Mouse (Mus musculus) hindbrain, postnatal 0 days (tissue): ENCODE data around the gene Ctsd. TPM values are rescaled to one million over a fixed set of nuclear protein-coding genes. Genes with fewer than 3 reads are reported as not detected.
"Not testable (repeated sequence)": the region's sequence is repeated elsewhere in the genome, so short reads cannot be mapped to it uniquely, and the experiment has no call there.

Source experiments
- ATAC-seq: fragments of 200-750 bp; cut with Nextera tagmentation; 2 replicates; pipeline ENCODE4 v1.8.0; 2017; ENCODE audit warnings: mild to moderate bottlenecking, moderate TSS enrichment, moderate library complexity
- DNase-seq: peaks from one replicate; pipeline ENCODE4 v3.0.0-alpha.2; 2015; ENCODE audit warnings: low spot score
- H3K27ac ChIP-seq: fragments of 300-500 bp; sonication (generic); 2 replicates; pipeline ENCODE4 v1.5.1; 2014; ENCODE audit warnings: mild to moderate bottlenecking
- H3K27me3 ChIP-seq: fragments of 300-500 bp; sonication (generic); 2 replicates; pipeline ENCODE4 v1.6.1; 2014; ENCODE audit warnings: low read length, mixed read lengths; ENCODE audit not compliant: insufficient read depth
- H3K36me3 ChIP-seq: fragments of 300-500 bp; sonication (generic); 2 replicates; pipeline ENCODE4 v1.6.1; 2014; ENCODE audit warnings: low read length, mixed read lengths; ENCODE audit not compliant: insufficient read depth
- H3K4me1 ChIP-seq: fragments of 300-500 bp; sonication (generic); 2 replicates; pipeline ENCODE4 v1.6.1; 2014; ENCODE audit warnings: antibody characterized with exemption, low read length, mixed read lengths; ENCODE audit not compliant: insufficient read depth
- H3K4me2 ChIP-seq: fragments of 300-500 bp; sonication (generic); 2 replicates; pipeline ENCODE4 v1.6.1; 2014; ENCODE audit warnings: low read depth, mild to moderate bottlenecking, low read length, moderate library complexity, mixed read lengths
- H3K4me3 ChIP-seq: fragments of 300-500 bp; sonication (generic); 2 replicates; pipeline ENCODE4 v1.5.1; 2014; ENCODE audit warnings: low read length
- H3K9ac ChIP-seq: fragments of 300-500 bp; sonication (generic); replicated peaks from 2 replicates; pipeline ENCODE4 v1.6.1; 2014; ENCODE audit warnings: mild to moderate bottlenecking, low read length, moderate library complexity, mixed read lengths
- H3K9me3 ChIP-seq: fragments of 300-500 bp; sonication (generic); 2 replicates; pipeline ENCODE4 v1.6.1; 2016; ENCODE audit warnings: low read length, mixed read lengths
- CTCF ChIP-seq: IDR thresholded peaks from 2 replicates; pipeline ENCODE4 v1.5.1; 2016; ENCODE audit warnings: antibody characterized with exemption, control low read depth, low read depth
- WGBS: fragments of 180-500 bp; shearing (Covaris S2); extraction: QIAGEN DNeasy Blood & Tissue Kit; methylation state at CpG from one replicate; pipeline ENCODE4 v1.1.7; 2014; 5-methylcytosine and 5-hydroxymethylcytosine counted together
- polyA plus RNA-seq: library from polyadenylated mRNA; unstranded; fragments of >200 nt; fragmentation: Nextera tagmentation; extraction: Ambion mirVana; gene quantifications from 2 replicates; pipeline ENCODE4 v1.2.1, GENCODE M21; 2015
- total RNA-seq: library from RNA; depleted of rRNA; stranded (reverse); fragments of >200 nt; gene quantifications from 2 replicates; pipeline ENCODE4 v1.2.3, GENCODE M21; 2014

Ctsd gene
- total and polyA plus RNA-seq, 2 experiments from 2014 or later = 400 to 755 TPM

DNA sequence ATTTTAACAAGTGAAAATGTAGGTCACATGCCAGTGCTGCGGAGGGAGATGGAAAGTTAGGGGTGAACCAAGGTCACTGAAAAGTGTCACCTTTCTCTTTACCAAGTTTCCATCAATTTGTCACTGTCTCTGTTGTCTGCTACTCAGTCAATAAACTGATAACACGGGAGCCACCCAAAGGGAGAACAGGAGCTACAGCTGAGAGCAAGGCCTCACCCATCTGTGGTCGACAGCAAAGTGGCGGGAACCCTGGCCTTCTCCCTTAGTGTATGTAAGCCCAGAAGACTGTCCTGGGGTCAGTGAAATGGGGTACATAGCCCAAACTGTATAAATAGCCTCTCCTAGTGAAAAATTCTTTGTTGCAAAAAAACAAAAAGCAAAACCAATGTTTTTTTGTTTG is 40.3 kb downstream of the Ctsd start:
- H3K9me3 ChIP-seq = no peaks in the 10 kb centered on the region
- ATAC-seq (no peak), DNase-seq (no peak)
- no peak for TF ChIP-seq CTCF
- no peak overlapping the region for H3K9ac ChIP-seq
- 0 out of 2 replicates have a peak, but pooled peaks cover 4% of the 10 kb centered on the region for H3K4me1 ChIP-seq
- 83% methylated on average over 4 of the region's 4 CpGs for WGBS
- H3K27ac ChIP-seq = no peak overlapping the region
- no peak overlapping the region for H3K4me3 ChIP-seq
- H3K36me3 ChIP-seq = no peaks in the 10 kb centered on the region
- no peaks in the 10 kb centered on the region for H3K27me3 ChIP-seq
- no peak overlapping the region for H3K4me2 ChIP-seq

DNA sequence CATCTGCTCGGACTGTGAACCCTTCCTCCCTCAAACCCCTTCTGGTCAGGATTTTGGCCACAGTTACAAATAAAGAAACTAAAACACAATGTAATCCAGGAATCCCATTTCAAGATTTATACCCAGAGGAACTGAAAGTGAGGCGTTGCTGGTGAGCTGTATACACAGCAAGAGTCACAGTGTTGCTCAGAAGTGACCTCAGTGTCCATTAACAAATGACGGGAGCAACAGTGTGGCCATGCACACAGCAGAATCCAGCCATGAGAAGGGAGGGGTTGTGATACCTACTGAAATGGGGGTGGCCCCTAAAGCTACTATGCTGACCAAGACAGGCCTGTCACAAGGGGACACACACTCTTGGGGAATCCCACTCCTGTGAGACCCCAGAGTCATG is 45.6 kb downstream of the Ctsd start:
- no peaks in the 10 kb centered on the region for H3K9me3 ChIP-seq
- H3K27ac ChIP-seq = no peak overlapping the region
- ATAC-seq = no peak

DNA sequence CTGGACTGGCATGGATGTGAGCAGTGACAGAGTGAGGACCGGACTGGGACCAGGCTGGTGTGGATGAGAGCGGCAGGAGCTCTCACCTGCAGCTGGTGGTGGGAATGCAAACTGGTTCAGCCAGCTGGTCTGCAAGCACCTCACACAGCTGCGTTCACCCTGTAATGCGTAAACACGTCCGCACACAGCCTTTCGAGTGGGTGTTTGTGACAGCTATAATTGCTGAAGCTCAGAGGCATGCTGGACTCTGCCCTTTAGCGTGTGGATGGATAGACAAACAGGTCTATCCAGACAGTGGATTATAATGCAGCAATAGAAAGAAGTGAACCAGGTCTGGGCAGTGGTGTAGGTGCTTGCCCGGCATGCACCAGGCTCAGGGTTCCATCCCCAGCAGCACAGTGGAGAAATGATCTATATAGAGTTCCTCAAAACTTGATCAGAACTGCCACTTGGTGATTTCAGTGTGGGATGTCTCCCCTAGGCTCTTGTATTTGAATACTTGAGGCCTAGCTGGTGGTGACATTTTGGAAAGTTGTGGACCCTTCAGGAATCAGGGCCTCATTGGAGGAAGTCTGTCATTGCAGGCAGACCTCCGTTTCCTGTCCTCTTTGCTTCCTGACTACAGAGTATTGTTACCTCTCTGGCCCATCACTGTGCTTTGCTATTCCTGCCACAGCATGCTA is 46.1 kb downstream of the Ctsd start:
- no peaks in the 10 kb centered on the region for H3K9me3 ChIP-seq
- ATAC-seq (no peak), DNase-seq (no peak)
- no peak overlapping the region for H3K4me2 ChIP-seq
- 77% methylated on average over 10 of the region's 10 CpGs for WGBS
- no peaks in the 10 kb centered on the region for H3K27me3 ChIP-seq
- no peak overlapping the region for H3K27ac ChIP-seq
- H3K36me3 ChIP-seq = no peaks in the 10 kb centered on the region
- H3K4me3 ChIP-seq = no peak overlapping the region
- no peaks in the 10 kb centered on the region for H3K4me1 ChIP-seq
- H3K9ac ChIP-seq = no peak overlapping the region
- no peak for TF ChIP-seq CTCF

More for the DNA sequence above, 45.6 kb downstream of the Ctsd start:
- Histone ChIP-seq H3K4me1 (no peaks in the 10 kb centered on the region), H3K36me3 (no peaks in the 10 kb centered on the region), H3K4me3 (no peak overlapping the region), H3K9ac (no peak overlapping the region), H3K27me3 (no peaks in the 10 kb centered on the region), H3K4me2 (no peak overlapping the region)
- WGBS = 82% methylated on average over 3 of the region's 3 CpGs
- TF ChIP-seq CTCF = no peak
- no peak for DNase-seq

- Histone ChIP-seq H3K36me3 (no peaks in the 10 kb centered on the region), H3K9me3 (no peaks in the 10 kb centered on the region), H3K27me3 (no peaks in the 10 kb centered on the region), H3K4me1 (no peaks in the 10 kb centered on the region), H3K4me3 (no peak overlapping the region), H3K4me2 (no peak overlapping the region), H3K9ac (no peak overlapping the region), H3K27ac (no peak overlapping the region)
- 61% methylated on average over 10 of the region's 10 CpGs for WGBS
- ATAC-seq = no peak
- DNase-seq = no peak
- TF ChIP-seq CTCF = no peak
These were observed 47.4 kb downstream of the Ctsd start for GRCm38 (mm10) chr7:142340269-142340970.

GRCm38 (mm10) chr7:142335151-142335550 is 52.7 kb downstream of the Ctsd start:
- 58% methylated on average over 8 of the region's 8 CpGs for WGBS
- Histone ChIP-seq H3K36me3 (no peaks in the 10 kb centered on the region), H3K9ac (no peak overlapping the region), H3K27me3 (no peaks in the 10 kb centered on the region), H3K27ac (no peak overlapping the region), H3K9me3 (no peaks in the 10 kb centered on the region), H3K4me1 (no peaks in the 10 kb centered on the region), H3K4me3 (no peak overlapping the region), H3K4me2 (no peak overlapping the region)
- DNase-seq = peak; percentile 59
- ATAC-seq = no peak
- no peak for TF ChIP-seq CTCF

GRCm38 (mm10) chr7:142334246-142334645 is 53.6 kb downstream of the Ctsd start:
- ATAC-seq (peak; percentile 87), DNase-seq (peak; percentile 96)
- peak; percentile 98 for TF ChIP-seq CTCF
- WGBS = 0% methylated on average over 3 of the region's 3 CpGs
- Histone ChIP-seq H3K27me3 (no peaks in the 10 kb centered on the region), H3K27ac (no peak overlapping the region), H3K4me2 (no peak overlapping the region), H3K9ac (no peak overlapping the region), H3K36me3 (no peaks in the 10 kb centered on the region), H3K9me3 (no peaks in the 10 kb centered on the region), H3K4me3 (no peak overlapping the region), H3K4me1 (no peaks in the 10 kb centered on the region)

DNA sequence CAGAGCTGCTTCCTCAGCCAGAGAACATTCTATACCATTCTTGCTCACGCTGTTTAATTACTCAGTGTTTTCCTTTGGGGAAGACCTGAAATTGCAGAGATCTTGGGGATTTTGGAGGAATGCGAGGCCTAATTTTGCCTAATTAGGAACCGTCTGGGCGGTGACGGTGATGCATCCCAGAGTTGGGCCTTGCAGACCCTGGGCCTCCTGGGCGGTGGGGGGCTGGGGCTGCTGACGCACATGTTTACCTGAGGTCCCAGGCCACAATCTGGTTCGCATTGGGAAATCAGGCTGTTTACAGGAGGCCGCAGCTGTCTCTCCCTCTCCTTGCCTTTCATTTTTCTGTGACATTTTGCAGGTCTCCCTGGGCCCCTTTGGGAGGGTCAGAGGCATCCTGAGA is 55.1 kb downstream of the Ctsd start:
- not testable (repeated sequence) for H3K9ac ChIP-seq, H3K27me3 ChIP-seq, H3K36me3 ChIP-seq, DNase-seq, H3K9me3 ChIP-seq, ATAC-seq, H3K4me3 ChIP-seq, H3K27ac ChIP-seq, H3K4me2 ChIP-seq, H3K4me1 ChIP-seq
- WGBS = 51% methylated on average over 3 of the region's 9 CpGs
